Mouse (Mus musculus) megakaryocyte progenitor cell, adult 5-6 weeks (primary cell): Measurements from ENCODE around the gene Ddx10. TPM values are rescaled to one million over a fixed set of nuclear protein-coding genes. Genes with fewer than 3 reads are reported as not detected.
A peak's percentile ranks its signal among the peaks of the same experiment; 100 is the strongest.

Experiments used
- ATAC-seq: replicated peaks from 2 replicates; pipeline ENCODE4 v1.8.0; 2016; ENCODE audit warnings: mild to moderate bottlenecking, moderate TSS enrichment, inconsistent platforms; ENCODE audit not compliant: poor library complexity
- total RNA-seq, 2 experiments: library from RNA; stranded (forward) in 1 of 2; stranded (reverse) in 1 of 2; fragments of 157-497, 149-512 nt in 1 of 2; fragments of 200-1000 nt in 1 of 2; gene quantifications; 2 replicates each; pipeline versions ENCODE4 v1.2.3 to v1.2.4; 2015 to 2017

Gene Ddx10
- 55.8 and 62.1 TPM in 2 replicates for total RNA-seq (2015)
- total RNA-seq (2017), result 57.4 and 82.6 TPM in 2 replicates

DNA sequence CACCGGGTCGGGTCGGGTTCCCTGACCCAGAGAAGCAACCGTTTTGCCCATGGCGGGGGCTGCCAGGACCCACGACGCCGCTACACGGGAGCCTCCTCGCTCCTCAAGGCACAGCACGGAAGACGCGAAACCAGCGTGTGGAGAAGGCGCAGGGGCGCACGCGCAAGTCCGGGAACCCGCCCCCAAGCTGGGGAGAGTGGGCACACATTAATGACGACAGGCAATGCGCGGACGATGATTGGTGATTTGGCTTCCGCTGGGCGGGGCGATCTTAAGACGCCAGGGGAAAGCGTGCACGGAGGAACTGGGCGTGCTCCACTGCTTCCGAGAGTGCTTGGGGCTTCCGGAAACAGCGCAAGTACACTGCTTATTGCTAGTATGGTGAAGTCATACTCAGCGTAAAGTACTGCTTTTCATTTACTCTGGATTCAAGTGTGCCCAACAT, at the start of gene Ddx10:
Ddx10 (minus strand) TSS at position 101 of the 445 bp plus-strand sequence.
- peak; percentile 99 for ATAC-seq

DNA sequence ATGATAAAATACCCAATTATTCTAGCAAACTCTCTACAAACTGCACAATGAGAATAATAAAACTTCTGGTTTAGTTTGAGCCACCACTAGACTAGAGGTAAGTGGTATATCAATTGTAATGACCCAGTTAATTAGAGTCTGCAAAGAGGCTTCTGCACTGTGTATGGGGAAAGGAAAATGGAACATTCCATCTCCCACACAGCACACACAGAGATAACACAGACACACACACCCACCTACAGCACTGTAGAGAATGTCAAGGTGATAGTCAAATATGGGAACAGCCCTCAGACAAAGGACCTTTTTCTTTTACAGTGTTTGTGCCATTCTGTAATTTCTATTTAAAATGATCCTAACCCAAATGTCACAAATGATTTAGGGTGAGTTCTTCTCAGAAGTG, 45.0 kb upstream of the Ddx10 start:
- ATAC-seq, result no peak

DNA sequence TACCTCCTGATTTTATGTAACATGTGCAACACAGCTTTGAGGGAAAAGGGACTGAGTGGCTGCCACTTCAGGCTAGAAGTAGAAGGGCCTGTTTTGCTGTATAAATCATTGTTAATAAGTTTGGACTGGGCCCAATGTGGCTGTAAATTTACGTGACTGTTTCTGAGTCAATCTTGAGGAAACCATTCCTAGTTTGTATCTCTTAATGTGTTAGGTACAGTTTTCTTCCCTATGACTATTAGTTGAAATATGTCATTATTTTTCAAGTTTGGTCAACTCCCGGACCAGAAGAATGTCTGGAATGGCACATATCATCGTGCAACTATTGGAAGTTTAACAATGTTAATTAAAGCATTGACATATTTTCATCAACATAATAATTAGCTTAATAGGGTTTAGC, 42.2 kb upstream of the Ddx10 start:
- ATAC-seq, result no peak

DNA sequence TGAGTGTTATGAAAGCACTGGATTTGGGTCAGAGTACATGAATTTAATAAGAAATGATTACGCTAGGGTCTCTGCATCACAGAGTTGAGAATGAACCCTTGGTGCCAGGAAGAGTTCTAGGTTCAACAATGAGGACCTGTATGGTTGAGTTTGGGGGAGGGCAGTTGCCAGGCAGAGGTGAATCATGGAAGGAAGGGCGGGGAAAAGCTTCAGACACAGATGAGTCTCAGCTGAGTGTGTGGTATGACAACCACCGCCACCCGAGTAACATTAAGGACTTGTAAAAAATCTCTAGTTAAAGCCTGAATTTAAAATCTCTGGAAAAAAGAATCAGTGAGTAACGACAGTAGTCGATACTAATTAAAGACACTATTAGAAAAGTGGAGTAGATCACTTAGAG, 38.9 kb upstream of the Ddx10 start:
- no peak for ATAC-seq

DNA sequence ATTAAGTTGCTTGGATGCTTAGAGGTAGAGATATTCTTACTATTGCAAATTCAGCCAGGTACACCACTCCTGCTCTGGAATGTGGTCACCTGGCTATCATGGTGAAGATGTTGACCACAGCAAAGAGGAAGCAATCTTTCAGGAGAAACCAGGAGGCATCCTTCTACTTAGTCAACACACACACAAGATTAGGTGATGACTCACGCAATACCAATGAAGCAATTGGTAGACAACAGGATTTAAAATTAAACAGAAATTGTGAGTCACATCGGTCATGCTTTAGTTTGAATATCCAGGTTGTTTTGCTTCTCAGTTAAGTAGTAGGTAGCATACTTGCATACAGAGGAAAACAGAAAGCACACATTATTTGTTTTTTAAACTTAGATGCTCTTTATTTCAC, 31.1 kb upstream of the Ddx10 start:
- no peak for ATAC-seq

DNA sequence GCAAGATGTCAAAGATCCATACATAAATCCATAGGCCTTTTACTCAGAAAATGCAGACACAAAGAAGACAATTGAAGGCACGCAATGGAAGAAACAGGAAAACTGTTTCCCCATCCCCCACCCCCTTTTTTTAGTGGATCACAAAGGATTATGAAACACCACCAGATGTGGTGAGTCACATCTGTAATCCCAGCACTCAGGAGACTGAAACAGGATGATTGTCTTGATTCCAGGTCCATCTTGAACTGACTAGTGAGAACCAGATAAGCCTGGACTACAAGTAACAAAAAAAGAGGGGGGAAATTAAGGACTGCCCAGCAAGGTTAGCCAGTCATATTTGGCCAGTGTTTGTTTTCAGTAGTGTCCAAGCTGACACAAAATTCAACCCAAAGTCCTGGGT, 28.5 kb upstream of the Ddx10 start:
- no peak for ATAC-seq

DNA sequence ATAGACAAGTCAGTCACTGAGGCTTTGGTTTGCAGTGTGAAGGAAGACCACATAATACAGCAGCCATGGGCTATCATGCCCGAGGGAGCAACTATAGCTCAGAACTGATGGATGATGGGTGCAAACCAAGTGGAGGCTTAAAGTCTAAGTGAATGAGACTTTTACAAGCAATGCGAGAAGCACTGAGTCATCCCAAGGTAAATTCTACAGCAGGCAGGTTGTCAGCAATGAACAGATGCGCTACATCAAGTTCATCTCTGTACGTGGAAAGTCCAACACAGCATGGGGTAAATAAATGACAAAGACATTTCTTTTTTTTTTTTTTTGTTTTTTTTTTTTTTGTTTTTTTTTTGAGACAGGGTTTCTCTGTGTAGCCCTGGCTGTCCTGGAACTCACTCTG, 24.9 kb upstream of the Ddx10 start:
- ATAC-seq, result no peak

DNA sequence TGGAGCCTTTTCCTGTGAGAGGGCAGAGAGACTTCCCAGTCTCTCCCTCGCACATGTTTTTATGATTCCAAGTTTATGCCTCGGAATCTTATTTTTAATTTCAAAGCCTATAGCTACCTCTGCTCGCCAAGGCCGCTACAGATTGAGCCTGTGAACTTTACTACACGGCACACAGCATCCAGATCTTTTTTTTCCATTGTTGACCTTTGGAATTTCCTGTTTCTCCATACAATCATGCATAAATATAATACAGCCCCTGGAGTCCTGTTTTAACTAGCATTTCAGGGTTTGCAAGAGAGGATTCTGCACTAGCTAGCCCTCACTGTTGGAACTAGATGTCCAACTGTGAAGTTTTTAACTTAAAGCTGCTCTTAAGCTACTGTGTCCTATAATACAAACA, 24.4 kb upstream of the Ddx10 start:
- ATAC-seq, result no peak

DNA sequence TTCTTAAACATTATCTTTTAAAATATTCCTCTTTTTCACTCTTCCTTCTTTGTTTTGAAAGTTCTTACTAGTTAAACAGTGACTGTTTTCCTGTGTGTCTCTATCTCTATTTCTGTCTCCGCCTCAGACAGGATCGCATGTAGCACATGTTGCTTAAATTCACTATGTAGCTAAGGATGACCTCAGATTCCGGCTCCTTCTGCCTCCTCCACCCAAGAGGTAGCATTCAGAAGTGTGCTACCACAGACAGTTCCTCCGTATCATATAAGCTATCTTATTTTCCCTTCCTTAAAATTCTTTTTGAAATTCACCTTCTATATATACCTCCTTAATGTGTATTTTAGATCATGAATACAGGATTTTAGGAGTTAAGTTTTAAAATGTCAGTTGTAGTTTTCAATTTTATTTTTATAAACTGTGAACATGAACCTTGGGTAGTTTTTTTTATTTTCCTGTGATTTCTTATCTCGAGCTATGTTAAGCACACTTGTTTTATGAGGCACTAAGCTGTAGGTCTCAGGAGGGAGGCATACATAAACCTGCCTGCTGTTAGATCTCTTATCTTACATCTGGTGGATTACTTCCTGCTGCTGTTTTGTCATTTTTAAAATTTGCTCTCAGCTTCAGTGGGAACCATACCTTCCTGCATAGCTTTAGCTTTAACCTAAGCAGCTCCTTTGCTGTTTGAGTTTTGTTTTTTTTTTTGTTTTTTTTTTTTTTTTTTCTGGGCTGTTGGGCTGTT, 23.6 kb upstream of the Ddx10 start:
- peak; percentile 35; the same call in 1 of the 2 replicates for ATAC-seq

DNA sequence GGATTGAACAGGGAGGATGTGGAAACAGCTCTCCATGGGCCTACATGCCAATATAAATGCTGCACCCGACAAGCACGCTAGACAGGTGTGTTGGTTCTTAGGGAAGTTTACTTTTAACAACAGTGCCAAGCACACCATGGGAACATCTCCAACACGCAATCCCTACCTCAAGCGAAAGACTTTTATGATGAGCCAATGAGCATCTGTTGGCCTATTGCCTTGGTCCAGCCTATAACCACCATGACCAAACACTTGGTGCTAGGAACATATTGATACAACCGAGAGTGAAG, 21.6 kb upstream of the Ddx10 start:
- ATAC-seq, result no peak

DNA sequence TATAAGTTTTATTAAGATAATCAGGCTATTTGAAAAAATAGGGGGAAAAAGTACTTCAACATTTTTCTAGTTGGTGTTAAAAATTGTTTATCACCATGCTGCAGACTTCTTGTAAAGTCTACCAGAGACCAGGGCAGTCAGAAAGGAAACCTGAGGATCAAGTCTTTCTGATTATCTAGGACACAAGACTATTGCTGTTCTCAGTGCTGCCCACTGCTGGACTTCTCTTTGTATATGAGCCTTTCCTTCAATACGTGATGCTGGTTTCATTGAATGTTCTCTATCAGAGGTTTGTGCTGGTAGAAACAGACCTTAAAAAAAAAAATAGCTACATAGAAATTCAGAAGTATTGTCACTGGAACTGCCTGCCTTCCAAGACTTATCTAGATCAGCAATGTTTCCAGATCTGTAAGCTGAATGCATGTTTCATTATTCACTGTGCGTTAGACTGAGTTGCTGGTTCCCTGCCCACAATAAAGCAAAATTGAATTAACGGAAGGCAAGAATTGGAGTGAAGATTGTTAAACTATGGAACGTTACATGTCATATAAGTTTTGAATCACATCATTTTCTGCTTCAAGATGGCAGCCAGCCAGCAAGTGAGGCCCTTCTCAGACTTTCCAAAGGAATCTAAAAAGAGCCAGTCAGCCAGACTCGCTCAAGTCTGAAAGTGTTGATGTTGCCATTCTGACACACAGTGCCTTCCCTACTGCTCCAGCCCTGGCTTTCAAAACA, 21.0 kb upstream of the Ddx10 start:
- peak; percentile 91 for ATAC-seq

DNA sequence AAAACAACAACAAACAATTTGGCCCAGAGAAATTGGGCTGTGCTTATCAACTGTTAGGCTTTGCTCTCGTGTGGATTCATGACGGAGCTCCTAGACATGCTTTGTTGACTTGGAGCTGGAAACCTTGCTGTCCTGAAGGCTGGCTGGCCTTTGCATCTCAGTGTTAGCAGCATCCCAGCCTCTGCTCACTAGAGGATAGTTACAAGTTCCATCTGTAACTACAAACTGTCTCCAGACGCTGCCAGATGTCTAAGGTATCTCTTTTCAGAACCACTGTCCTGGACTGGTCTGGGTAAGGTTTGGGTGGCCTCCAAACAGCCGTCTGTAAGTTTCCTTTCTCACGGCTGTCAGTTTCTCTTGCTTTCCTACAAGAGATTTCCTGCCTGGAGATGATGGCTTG, 20.2 kb upstream of the Ddx10 start:
- ATAC-seq, result 0 out of 2 replicates have a peak, but pooled peaks have one; percentile 15

DNA sequence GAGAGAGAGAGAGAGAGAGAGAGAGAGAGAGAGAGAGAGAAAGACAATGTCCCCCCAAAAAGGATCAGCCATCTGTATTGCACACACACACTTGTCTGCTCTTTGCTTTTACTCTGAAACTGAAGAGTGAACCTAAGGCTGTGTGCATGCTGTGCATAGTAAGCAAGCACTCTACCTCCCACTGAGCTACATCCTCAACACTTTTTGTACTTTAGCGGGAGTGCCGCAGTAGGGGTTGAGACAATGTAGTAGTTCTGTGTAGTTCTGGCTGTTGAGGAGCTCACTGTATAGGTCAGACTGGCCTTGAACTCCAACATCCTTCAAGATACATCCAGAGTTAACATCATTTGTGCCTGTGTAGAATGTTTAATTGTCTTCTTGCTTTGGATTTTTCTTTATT, 17.7 kb upstream of the Ddx10 start:
- no peak for ATAC-seq

DNA sequence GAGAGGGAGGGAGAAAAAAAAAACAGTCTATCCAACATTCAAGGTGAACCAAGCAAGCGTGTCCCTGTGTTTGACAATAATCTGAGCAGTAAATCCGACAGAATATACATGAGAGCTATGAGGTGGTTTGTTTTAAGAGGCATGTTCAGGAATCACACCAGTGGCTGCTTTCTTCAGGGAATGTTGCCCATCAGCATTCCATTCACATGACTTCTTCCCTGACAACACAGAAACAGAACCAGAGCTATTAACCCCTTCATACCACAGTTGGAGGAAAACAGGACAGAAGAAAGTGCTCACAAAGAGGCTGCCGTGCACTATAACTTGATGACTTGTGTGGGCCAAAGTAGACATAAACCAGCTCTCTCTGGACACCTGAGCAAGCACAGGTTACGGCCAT, 16.5 kb upstream of the Ddx10 start:
- no peak for ATAC-seq

DNA sequence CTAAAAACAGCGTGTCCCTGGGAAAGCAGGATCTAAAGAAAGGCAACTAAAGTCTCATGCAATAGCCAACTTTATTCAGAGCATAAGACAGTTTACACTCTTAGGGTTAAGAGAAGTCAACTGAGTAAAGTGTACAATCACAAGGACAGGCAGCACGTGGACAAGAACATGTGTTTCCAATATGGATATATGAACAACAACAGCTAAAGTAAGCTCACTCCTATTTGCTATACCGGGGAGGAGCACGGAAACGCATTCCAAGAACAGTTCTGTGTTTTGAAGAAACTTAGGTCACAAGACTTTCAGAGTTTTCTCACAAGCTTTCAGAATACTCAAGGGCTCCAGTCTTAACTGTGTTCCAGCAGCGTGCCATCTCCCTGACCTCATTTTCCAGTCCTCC, 10.3 kb upstream of the Ddx10 start:
- ATAC-seq, result no peak

DNA sequence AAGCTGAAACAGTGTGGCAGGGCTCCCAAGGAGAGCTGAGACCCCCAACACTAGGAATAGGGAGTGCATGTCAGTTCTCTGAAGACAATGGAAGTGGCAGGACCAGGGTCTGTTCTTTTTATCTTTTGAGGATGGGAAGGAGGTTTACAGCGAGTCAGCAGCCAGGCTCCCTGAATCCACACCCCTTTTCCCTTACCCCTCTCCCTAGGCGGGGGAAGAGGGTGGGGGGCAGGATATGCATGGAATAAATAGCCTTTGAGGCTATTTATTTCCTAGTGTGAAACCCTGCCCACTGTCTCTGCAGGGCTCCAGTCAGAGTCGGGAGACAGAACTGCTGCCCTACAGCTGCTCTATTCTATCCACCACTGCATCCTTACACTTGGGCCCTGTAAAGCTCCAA, 9.9 kb upstream of the Ddx10 start:
- no peak for ATAC-seq

DNA sequence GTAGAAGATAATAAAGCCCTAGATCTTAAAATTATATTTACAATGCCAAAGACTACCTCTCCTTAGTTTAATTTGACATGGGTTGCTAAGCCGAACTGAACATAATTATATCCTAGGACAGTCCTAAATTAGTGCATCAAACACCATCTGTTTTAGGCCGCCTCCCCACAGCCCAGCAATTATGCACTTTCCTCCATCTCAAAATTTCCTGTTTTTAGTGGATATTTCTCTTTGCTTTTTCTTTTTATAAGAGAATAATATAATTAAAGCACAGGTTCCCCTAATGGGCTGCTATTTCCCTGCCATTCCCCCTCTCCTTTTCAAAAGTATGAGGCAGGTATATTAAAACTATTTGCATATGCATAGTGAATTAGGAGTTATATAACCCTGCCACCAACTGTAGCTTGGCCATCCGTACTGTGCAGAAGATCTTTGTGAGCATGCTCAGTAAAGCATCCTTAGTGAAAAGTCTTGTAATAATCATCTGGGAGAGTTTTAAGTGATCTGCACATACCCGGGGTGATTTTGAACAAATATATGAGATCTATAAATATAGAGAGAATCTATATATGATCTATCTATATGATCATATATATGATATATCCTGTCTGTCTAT, 8.9 kb upstream of the Ddx10 start:
- no peak for ATAC-seq

DNA sequence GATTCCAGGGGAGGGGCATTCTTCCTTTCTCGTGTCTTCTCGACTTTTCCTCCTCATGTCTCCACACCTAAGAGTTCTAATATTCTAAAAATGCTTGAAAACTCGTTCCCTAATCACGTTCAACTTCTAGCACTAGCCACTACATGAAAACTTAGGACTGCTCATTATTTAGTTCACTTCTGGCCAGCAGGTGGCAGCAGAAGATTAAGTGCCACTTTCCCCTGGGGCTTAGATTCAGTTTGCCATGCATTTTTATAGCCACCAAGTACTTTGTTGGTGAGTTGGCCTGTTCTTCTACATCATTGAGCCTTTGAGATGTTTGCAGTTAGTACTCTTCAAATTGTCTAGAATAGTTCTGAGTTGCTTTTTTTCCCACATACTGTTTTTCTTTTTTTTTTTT, 6.5 kb upstream of the Ddx10 start:
- peak; percentile 98 for ATAC-seq

DNA sequence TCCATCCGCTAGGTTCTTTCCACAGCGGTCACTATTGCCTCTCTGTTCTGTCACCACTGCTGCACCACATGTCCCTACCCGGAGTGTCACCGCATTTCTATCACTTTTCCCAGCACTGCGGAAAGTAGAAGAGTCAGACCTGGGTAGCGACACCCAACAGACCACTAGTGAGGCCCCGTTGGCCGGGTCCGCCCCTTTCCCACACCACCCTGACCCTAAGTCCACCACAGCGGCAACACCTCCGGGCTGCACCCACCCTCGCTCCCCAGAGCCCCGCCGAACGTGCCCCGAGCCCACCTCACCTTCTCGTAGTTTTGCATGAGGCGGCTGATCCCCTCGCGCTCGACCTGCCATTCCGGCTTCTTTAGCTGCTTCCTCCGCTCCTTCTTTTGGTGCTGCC, 337 bp downstream of the Ddx10 start:
- peak; percentile 32 for ATAC-seq

DNA sequence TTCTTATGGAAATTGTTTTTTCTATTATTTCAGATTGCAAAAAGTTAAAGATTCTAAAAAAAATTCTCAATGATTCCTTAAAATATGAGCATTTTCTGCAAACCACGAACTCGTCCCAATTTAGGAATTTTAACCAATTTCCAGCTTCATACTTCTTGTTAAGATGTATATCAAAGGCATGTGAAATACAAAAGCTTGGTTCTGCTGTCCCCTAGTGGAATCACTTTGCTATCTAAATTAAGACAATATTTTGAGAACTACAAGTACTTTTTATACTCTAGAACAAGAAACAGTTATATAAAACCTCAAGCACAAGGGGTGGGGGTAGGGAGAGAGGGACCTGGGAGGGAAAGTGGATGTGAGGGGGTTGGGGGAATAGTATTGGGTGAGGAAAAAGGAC, 29.7 kb downstream of the Ddx10 start:
- ATAC-seq, result no peak

DNA sequence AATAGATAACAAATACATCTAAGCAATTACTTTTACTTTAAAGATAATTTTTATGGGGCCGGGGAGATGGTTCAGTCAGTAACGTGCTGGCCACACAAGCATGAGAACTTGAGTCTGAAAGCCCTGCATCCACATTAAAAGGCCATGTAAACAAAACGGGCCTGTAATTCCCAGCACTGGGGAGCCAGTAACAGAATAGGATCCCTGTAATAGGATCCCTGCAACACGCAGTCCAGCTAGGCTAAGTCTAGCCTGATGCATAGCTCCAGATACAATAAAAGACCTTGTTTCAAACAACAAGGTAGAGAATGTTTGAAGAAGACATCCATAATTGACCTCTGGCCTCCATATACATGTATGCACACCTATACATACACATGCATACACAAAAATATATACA, 39.6 kb downstream of the Ddx10 start:
- no peak for ATAC-seq

DNA sequence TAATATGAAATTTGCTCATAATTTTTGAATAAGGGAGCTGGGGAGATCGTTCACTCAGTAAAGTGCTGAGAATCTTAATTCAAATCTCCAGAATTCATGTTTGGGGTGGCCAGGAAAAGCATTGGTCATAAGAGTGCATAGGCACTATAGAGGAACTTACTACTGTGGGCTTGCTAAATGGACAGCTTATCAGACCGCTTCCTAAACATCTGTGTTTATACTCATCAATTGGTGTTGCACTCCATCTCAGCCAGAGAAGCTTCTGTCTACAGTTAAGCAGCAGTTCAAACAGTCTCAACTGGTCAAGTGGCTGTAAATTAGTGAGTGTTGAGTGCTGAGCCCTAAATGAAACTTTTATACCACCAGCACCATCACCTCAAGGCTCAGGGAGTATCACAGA, 73.3 kb downstream of the Ddx10 start:
- peak; percentile 55; the same call in 1 of the 2 replicates for ATAC-seq
